Mouse (Mus musculus) heart, adult 2 months (tissue): ENCODE results near the gene Atp5g2.

ENCODE experiments used
- CTCF ChIP-seq: fragments of 200-600 bp; IDR thresholded peaks from 2 replicates; pipeline ENCODE4 v1.8.1; 2022; ENCODE audit warnings: antibody characterized with exemption, mild to moderate bottlenecking, moderate library complexity
- EP300 ChIP-seq: fragments of 200-500 bp; IDR thresholded peaks from 2 replicates; pipeline ENCODE4 v1.6.1; 2011; ENCODE audit warnings: low read depth, low read length, control low read depth; ENCODE audit not compliant: insufficient read depth
- POLR2A ChIP-seq: fragments of 200-500 bp; IDR thresholded peaks from 2 replicates; pipeline ENCODE4 v1.6.1; 2011; ENCODE audit warnings: mild to moderate bottlenecking, low read depth, low read length, control low read depth; ENCODE audit not compliant: insufficient read depth

DNA sequence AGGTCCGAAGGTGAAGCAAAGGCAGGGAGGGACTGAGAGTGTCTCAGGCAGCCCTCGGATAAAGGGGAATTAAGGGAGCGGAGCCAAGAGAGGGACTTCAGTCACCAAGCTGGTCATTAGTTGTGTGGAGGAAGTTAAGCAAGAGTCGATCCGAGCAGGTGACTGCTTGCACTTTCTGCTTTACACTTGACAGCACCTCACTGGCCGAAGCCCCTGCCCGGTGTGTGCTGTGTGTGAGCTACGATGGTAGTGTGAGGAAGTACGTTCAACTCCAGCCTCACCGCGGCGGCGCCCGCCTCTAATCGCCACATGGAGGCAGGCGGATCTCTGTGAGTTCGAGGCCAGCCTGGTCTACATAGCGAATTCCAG is 46.5 kb downstream of the Atp5g2 start:
- no peak for TF ChIP-seq POLR2A
- TF ChIP-seq CTCF, result no peak
- TF ChIP-seq EP300, result no peak
